Mouse (Mus musculus): ENCODE measurements at regions not wholly inside any gene's neighbourhood (a gene's known extent, or its start where the extent isn't known, plus 50 kb on each side); places are given as distances from the start of the nearest gene placed in this dataset.

DNA sequence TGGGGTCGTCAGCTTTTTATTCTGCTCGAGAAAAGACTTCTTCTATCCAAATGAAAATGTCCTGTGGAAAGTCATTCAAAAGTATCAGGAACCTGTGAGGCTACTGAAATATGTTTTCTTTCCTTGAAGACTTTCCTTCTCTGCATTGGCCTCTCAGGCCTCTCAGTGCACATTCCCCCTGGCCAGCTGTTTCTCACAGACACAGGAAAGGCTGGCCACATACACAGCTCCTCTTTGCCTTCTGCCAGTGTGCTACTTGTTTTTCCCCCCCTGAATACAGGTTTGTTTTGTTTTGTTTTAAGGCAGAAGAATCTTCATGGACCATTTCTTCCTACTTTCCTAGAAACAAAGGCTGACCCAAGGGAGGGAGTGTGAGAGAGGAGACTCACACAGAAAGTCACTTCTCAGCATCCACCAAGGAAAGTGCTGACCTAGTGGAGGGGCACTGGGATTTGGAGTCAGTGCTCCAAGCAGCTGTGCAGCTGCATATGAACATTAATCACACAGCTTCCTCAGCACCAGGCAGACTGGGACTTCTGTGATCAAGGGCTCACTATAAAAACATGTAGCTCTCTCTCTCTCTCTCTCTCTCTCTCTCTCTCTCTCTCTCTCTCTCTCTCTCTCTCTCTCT is 324.0 kb downstream of the Etaa1 start:
- DNase-seq (ENCODE audit: low read depth, low spot score): no peak

DNA sequence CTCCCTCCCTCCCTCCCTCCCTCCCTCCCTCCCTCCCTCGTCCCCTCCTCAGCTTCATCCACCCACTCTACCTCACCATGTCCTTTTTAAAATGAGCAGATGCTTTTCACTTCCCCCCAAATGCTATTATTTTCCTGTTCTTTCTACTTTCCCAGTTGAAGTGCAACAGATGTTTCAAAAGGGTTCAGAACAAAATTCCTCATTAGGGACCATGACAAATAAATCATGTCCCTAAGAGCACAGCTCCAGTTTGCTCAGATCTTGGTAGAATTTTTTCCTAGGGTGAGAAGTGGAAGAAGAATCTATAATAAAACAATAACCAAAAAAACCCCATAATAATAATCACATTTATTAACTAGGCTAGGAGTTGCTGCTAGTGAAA is 323.5 kb downstream of the Etaa1 start:
- DNase-seq (ENCODE audit: low read depth, low spot score): no peak

DNA sequence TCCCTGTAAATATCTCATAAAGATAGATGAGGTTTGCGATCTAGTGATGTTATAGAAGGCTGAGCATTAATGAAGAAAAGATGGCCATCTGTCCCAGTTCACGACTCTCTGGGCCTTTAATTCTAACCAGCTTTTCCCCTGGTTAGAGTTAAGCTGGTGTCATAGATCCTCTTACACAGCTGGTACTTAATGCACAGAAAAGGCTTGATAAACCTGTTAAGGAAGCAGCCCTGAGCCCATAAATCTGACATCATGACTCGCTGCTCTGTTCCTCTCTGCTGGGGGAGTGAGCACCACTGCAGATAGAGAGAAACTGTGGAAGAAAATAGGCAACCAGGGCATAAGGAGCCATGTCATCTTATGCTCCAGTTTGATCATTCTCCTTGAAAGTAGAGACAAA is 316.5 kb downstream of the Etaa1 start:
- DNase-seq (ENCODE audit: low read depth, low spot score): no peak

DNA sequence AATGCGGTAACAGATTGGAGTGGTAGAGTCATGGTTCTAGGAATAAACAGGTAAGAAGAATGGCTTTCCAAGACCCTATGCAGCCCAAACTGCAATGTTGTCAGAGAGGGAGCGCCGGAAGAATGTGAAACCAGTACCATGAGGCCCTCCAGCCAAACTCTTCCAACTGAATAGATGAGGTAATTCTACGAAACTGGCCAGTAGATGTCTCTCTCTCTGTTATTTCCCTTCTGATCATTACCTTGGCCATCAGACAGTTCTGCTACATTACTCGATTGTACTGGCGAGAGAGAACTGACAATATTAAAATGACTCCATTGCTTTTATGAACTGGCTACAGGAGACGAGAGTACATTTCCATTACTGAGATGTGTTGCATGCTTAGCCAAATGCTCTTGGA is 313.8 kb downstream of the Etaa1 start:
- DNase-seq (ENCODE audit: low read depth, low spot score): no peak

DNA sequence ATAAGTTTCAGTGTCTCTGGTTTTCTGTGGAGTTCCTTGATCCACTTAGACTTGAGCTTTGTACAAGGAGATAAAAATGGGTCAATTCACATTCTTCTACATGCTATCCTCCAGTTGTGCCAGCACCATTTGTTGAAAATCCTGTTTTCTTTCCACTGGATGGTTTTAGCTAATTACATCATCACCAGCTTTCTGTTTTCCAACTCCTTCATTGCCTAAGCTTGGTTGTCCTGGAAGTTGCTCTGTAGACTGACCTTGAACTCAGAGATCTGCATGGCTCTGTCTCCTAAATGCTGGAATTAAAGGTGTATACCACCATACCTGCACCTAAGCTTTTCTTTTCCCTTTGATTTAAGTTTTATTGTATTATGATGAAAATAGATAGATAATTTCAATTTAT is 306.2 kb downstream of the Etaa1 start:
- no peak for DNase-seq (ENCODE audit: low read depth, low spot score)

DNA sequence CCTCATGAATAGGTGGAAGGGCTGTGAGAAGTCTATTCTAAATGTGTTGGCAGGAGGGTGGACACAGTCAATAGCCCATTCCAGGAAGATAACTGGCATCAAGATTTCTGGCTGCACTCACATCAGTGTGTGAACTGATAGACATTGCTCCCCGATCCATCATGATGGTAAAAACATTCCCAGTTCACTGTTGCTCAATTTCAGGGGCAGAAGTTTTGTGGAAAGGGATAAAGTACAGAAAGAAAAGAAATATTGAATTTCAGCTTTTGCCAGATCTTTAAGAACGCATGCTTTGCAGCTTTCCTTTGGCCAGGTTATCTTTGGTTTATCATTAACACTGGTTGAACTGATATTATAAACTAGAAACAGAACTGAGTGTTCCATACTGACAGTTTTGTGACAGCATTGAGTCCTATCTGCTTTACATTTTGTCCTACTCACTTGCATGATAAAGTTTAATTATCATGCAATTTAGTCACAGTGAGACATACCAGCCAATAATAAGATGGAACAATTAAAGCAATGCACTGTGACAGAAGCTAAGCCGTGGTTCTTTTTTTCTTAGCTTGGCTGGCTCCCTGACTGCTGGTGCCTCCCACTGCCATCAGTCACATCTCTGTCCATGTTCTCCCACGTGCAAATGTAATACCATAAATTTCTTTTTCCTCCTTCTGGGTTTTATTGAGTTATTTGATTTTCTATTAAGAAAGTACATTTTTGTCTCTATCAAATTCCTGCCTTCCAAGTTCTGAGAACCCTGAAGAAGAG is 302.1 kb downstream of the Etaa1 start:
- DNase-seq (ENCODE audit: low read depth, low spot score): no peak

DNA sequence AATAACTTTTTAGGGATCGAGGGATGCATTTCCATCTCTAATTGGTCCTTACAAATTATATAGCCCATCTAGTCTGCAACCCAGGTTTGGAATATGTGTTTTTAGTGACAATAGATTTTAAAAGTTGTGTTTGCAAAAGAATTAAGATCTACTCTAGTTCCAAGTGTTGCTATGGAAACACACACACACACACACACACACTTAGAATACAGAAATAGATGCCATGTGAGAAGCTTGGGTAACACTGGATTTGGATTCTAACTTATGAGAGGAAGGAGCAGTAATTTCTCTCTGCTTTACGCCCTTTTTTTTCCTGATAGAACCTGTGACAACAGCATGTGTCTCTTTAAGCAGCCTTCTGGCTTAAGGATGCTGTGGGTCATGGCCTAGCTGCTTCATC is 297.8 kb downstream of the Etaa1 start:
- DNase-seq (ENCODE audit: low read depth, low spot score): no peak

DNA sequence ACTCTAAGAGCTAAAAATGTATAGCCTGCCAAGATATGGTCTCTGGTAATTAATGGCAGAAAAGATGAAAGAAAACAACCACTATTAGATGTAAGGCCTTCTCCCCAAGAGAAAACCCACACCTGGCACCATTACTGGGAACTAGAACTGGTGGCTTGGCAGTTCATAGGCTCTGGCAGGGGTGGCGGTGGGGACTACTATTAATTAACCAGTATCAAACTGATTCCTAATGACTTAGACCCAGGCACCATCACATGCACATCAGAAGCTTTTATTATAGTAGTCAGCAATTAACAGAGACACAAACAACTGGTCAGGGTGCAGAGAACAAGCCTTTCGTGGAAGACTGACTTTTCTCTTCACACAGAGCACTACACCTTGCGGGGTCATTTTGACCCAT is 296.0 kb downstream of the Etaa1 start:
- no peak for DNase-seq (ENCODE audit: low read depth, low spot score)

DNA sequence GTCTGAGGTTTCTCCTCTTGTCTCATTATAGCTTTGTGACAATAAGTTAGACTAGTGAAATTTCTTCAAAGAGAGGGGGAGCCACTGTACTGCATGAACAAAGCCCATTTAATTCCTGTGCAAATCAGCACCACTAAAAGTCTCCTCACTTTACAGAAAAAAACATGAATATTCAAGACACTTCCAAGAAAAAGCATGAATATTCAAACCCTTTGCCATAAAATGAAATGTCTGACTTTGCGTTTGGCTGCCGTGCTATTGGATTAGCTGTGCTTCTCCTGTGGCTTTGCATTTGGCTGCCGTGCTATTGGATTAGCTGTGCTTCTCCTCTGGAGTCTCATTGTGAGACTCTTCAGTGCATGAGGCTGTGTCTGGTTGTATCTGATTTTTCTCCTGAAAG is 295.4 kb downstream of the Etaa1 start:
- DNase-seq (ENCODE audit: low read depth, low spot score): peak; percentile 47

DNA sequence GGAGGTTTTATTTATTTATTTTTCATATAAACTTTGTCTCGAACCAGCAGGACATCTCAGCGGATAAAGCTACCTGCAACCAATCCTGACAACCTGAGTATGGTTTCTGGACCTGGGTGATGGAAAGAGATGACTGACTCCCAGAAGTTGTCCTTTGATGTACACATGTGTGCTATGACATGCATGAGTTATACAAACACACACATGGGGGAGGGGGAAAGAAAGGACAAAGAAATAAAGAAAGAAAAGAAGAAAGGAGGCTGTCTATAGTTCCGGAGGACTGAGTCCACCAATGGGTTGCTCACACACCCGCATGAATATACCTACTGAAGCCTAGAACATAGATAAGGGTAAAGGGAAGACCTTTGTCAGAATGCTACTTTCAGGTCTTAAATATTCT is 295.0 kb downstream of the Etaa1 start:
- no peak for DNase-seq (ENCODE audit: low read depth, low spot score)

DNA sequence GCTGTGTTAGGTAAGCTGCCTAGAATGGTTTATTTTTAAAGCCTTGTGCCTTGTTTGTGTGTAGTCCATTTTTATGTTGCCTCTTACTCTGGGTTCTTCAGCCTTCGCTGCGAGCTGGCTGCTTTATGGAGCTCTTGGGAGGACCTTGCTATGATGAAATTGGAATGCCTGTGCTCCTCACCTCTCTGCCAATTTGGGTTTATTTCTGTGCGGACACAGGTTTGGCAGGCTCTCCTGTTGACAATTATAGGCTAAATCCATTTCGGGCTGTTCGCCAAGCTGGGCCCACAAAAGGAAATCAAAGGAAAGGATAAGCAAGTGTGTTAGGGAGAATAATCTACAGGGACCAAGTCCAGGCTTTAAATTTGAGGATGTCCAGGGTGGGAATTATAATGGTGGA is 289.8 kb downstream of the Etaa1 start:
- no peak for DNase-seq (ENCODE audit: low read depth, low spot score)

DNA sequence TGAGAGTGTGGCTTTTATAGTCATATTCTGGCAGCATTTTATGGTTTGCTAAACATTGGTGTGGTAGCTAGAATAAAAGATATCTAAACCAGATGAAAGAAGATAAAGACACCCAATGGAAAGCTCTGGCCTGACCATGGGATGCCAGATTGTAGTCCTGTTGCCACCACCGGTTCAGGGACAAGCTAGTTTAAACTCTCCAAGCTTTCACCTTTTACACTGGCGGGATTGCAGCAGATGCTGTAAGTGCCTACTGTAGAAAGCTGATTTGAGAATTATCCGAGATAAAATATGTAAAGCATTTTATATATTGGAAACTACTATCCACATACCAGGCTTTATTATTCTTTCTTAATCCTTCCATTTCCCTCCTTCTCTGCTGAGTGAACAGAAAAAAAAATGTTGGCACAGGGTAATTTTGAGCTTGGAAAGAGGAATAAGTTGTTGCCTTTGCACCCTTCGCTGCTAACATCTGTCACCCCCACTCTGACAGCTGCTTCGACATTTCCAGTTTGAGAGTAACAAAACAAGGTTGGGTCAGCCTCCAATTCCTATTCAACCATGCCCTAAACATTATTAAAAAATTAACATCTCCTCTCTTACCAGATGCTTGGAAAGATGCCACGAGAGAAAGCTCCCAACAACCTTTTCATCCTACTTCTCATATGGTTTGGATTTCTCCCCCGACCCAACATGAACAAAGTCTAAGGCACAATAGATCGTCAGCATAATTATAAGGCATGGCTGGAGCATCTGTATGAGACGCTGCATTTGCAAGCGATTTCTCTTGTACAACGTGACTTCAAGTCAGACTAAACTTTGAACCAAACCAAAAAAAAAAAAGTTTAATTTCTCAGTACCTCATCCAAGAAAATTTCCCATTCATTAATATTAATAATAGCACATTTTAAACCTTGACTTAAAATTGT is 287.8 kb downstream of the Etaa1 start:
- DNase-seq (ENCODE audit: low read depth, low spot score): no peak

DNA sequence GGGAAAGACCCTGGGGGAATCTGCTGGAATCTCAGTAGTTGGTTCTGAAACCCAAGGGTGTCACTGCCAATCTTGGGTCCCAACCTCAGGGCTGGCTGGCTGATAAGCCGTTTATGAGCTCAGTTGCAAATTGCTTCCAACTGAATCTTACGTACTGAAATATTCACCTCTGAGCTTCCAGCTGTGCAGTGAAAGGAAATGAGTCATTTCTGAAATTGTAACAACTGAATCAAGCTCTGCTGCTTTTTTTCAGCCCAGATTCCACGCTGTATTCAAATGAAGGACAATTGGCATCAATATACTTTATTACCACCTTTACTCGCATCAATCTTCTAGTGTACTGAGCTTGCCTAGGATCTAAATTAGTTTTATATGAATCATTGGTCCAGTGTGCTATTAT is 272.7 kb downstream of the Etaa1 start:
- no peak for DNase-seq (ENCODE audit: low read depth, low spot score)

DNA sequence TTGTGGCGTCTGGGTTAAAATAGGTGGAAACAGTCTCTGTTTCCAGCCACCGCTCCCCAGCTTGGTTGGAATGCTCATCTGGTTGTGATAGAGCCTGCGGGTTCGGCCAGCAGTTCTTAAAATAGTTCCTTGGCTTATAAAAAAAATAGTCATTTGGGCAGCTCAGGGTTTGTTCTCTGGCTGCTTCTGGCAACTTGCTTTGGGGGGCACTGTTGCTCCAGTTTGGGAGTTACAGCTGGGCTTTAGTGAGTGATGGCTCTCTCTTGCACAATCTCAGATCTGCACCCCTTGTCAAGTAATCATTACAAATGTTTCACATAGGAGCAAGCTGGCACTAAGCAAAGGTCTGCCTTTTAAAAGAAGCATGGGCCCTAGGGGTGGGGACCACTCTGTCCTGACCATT is 268.0 kb downstream of the Etaa1 start:
- DNase-seq (ENCODE audit: low read depth, low spot score): no peak

DNA sequence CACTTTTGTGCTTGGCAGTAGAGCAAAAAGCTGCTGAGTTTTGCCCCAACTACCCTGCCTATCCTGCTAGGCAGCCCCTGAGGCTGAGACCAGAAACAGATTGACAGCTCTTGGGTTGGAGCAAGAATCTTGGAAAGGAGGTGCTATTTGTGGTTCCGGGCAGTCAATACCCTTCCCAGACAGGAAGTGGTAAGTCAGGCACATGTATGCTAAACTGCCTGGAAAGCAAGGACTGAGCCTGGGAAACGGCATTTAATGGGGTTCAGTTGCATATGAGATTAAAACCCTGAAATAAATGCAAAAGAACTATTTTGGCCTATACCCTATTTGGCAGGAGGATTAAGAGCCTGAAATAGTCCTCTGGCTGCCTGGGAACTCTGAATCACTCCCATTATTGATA is 266.9 kb downstream of the Etaa1 start:
- DNase-seq (ENCODE audit: low read depth, low spot score): no peak

DNA sequence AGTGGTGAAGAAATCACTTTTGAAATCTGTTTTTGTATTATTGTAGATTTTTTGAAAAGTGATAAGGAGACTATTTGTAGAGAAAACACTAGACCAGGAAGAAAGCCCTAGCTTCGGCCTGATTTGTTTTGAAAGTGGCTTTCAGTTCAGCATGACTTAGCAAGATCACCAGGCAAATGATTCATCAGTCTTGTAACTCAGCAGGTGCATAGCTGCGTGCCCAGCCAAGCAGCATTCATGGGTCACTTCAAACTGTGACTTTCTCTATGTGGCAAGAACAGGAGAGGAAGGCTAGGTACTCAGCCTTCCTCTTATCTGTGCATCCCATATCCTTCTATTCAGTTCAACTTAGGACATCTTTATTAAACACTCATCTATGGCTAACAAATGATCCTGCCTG is 259.5 kb downstream of the Etaa1 start:
- DNase-seq (ENCODE audit: low read depth, low spot score): no peak

DNA sequence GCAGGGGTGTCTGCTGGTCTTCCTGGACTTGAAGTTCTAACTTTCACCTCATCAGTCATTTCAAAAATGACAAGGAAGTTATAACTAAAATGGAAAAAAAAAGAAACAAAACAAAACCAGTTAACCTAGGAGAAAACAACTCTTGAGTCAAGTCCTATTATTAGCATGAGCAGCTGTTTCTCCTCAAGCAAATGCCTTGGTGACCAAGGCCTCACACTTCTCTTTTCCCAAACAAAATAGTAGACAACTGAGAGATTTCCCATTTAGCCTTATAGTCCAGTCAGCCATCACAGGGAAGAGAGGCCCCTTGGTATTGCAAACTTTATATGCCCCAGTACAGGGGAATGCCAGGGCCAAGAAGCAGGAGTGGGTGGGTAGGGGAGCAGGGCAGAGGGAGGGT is 244.9 kb downstream of the Etaa1 start:
- DNase-seq (ENCODE audit: low read depth, low spot score): no peak

DNA sequence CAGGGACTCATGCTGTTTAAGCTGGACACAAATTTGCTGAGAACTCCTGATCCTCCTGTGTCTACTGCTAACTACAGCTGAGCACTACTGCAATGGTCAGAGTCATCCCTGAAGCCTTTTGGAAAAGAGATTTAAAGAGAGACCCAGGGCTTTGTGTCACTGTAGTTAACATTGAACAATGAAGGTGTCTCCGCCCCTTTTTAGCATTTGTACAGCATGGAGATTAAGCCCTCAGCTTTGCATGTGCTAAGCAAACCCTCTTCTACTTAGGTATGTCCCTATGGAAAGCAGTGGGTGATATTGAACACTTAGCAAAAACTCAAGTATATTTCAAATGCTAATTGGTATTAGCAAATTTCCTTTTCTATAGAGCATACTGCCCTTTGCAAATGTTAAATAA is 231.6 kb downstream of the Etaa1 start:
- no peak for DNase-seq (ENCODE audit: low read depth, low spot score)

DNA sequence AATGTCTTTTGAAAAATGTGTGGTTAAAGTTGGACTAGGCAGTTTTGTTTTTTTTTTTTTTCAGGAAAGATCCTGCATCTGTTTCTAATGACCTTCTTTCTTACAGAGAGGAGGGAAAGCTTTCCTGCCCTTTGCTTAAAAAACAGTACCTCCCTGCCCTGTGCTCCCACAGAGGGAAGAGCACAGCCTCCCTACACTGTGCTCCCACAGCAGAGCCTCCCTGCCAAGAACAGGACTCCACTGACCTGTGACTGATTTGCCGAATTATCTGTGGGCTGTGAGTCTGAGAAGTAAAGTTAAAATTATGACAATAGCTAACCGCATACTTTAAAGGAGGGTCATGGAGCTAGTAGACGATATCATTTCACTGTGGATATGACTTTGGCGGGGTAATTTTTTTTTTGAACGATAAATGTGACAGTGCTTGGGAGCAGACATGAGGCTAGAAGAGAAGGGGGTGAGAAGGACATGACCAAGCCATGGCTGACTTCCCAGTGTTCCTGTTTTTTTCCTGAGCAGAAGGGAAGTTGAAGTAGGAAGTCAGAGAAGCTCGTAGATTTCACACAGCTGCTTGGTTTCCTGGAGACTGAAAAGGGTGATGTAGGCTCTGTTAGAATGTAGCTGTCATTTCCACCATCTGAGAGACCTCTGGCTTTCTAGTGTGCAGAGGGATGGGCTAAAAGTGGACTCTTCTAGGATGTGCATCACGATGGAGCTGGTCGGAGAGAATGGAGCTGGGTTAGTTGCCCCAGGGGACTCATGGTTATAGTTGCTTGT is 226.2 kb downstream of the Etaa1 start:
- no peak for DNase-seq (ENCODE audit: low read depth, low spot score)

DNA sequence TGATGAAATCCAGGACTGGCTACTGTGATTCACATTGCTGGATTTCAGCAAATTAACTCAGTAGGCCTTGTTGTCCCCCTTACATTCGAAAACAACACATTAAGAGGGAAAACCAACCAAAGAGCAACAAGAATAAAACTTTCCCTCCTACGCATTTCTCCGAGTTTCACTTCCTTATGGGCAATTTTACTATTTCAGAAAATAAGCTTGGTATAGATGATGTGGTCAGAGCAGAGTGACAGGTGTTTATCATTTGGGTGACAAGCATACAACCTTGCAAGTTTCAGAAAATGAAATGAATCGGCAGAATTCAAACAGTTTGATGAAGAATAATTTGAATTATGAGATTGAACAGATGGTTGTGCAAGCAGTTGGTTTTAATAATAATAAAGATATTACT is 220.6 kb downstream of the Etaa1 start:
- DNase-seq (ENCODE audit: low read depth, low spot score): no peak

DNA sequence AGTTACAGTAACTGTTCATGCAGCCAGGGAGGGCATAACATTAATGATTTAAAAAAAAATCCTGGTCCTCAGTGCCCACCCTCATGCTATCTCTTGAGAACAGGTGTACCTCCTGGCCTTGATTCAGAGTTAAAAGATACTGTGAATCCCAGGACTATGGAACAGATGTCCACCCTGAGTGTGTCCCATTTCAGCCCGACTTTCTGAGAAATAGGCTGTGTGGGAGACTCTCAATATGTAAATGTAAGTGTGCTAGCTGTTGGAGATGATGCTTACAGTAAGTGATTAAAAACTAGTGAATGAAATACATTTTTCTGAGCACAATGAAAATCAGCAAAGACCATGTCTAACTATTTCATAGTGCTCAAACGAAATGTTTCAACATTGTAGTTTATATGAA is 219.2 kb downstream of the Etaa1 start:
- DNase-seq (ENCODE audit: low read depth, low spot score): no peak

DNA sequence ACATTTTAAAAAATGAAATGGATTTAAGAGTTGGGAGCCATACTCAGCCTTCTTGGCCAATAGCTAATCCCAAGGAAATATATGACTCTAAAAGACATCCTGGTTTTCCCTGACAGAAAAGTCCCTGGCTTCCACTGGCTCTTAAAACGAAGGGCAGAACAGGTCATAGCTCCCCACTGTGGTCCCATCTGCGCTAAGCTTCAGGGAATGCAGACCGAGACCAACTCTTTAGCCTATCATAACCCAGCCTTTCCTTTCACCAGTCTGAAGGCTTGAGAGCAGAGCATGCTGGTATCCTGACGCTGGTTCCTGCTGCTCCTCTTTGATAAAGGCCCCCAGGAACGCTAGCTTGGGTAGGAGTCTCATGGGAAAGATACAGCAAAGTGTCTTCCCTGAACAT is 214.8 kb downstream of the Etaa1 start:
- no peak for DNase-seq (ENCODE audit: low read depth, low spot score)
